10 mouse cellular contexts compared by ENCODE assay signal in genomic region chr9:94691311-94692087, GRCm38 (mm10). TPM values are rescaled to one million over a fixed set of nuclear protein-coding genes. Genes with fewer than 3 reads are reported as not detected.
A peak's percentile ranks its signal among the peaks of the same experiment; 100 is the strongest.
DNase-seq lines count a peak whose midpoint lies in the region; ATAC-seq lines count a peak whose summit lies in the region.
"Had no signal": no experiment of that assay in that cellular context is flagged by ENCODE, and none has a peak within 500 bp of the region (broad histone marks: within the 10 kb centered on the region; RNA-seq: fewer than 3 reads in every experiment).

No protein-coding gene starts in this region.

- no peak overlapping the region for H3K4me3 ChIP-seq in liver, embryonic 16.5 days (ENCODE audit: low read depth, low read length)

- H3K4me1 ChIP-seq in liver, embryonic 16.5 days (ENCODE audit: control insufficient read depth, low read depth, low read length) = peaks cover 30% of the 10 kb centered on the region

- intact Hi-C loops in gastrocnemius, postnatal 36 days (cut with DNase I) = no loop called here

- WGBS in liver, embryonic 16.5 days (ENCODE audit: insufficient replicate concordance) = 15% methylated on average over 10 of the region's 10 CpGs

- no peaks in the 10 kb centered on the region for H3K36me3 ChIP-seq in liver, embryonic 16.5 days (ENCODE audit: control insufficient read depth, insufficient read depth)

- no peak overlapping the region for H3K9ac ChIP-seq in liver, embryonic 16.5 days (ENCODE audit: low read depth, low read length)
- H3K9ac ChIP-seq: hindbrain, embryonic 14.5 days had no signal

- H3K27ac ChIP-seq in liver, embryonic 16.5 days (ENCODE audit: low read length) = no peak overlapping the region
- H3K27ac ChIP-seq: hindbrain, embryonic 14.5 days had no signal

- H3K4me2 ChIP-seq in liver, embryonic 16.5 days (ENCODE audit: low read depth, low read length) = no peak overlapping the region
- H3K4me2 ChIP-seq: hindbrain, embryonic 14.5 days had no signal

- H3K9me3 ChIP-seq in liver, embryonic 16.5 days (replicated peaks; ENCODE audit: control insufficient read depth, low read length) = no peaks in the 10 kb centered on the region

- peak; percentile 24 for DNase-seq in embryo, embryonic 11 days
- no peak for DNase-seq in embryo, embryonic 9.5 days (ENCODE audit: extremely low spot score)
- DNase-seq in 3134 (ENCODE audit: extremely low read depth, insufficient read length, low spot score) = peak; percentile 54
- DNase-seq in cerebellum, postnatal 10 days = no peak
- no peak for DNase-seq in ovary, postnatal 36 days (ENCODE audit: low spot score)
- no peak for DNase-seq in gastrocnemius, postnatal 36 days
- DNase-seq: cerebellum, postnatal 36 days had no signal

- H3K27me3 ChIP-seq in liver, embryonic 16.5 days (ENCODE audit: control insufficient read depth, insufficient read depth, low read depth, low read length) = no peaks in the 10 kb centered on the region

- peak; percentile 78 for ATAC-seq in granulocyte monocyte progenitor cell, adult 5-6 weeks (replicated peaks; ENCODE audit: poor library complexity, severe bottlenecking)
- peak; percentile 32 for ATAC-seq in liver, embryonic 16.5 days (ENCODE audit: low read depth)

RNA-seq across cellular contexts. Expression of gene Slc9a9, which starts 21.8 kb away (rescaled TPM):
- 10.5 and 13.8 TPM in 2 replicates for total RNA-seq in granulocyte monocyte progenitor cell, adult 5-6 weeks (2014; fragmentation: Nextera tagmentation)
- total RNA-seq in granulocyte monocyte progenitor cell, adult 5-6 weeks (2017) = 7.6 and 11.1 TPM in 2 replicates
- 2.7 and 3.2 TPM in 2 replicates for polyA plus RNA-seq in liver, embryonic 16.5 days (2015; fragmentation: Nextera tagmentation; extraction: Ambion mirVana)
- 1 to 10 TPM; 2.7 to 2.9 TPM for total RNA-seq in gastrocnemius, postnatal 36 days (2021)

Comparison
In these comparisons a context has a peak if more than half of its experiments do, and no peak if none do; other contexts are left out.
1. DNase-seq: peak in embryo, embryonic 11 days (single experiment) and 3134 (single experiment); none in embryo, embryonic 9.5 days (single experiment), cerebellum, postnatal 10 days (0 of 2), ovary, postnatal 36 days (single experiment) and gastrocnemius, postnatal 36 days (0 of 2).